8 mouse cellular contexts compared by ENCODE assay signal in the genomic region with DNA sequence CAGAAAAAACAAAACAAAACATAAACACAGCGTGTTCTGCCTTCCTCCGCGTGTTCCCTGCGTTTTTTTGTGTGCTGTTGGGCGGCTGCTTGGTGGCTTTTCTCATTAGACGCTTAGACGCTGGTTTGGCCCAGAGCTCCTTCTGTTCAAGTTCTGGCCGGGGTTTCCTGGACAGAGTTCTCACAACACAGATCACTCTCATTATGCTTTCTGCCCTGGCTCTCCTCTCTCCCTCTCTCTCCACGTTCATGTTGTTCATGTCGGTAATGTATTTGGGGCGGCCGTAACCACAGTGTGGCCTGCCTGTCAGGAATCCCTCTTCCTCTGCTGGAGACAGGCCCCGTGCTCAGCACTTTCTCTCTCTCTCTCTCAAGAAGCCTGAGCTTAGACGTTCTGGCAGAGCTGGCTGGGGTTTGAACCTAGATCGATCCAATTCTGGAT. TPM values are rescaled to one million over a fixed set of nuclear protein-coding genes. Genes with fewer than 3 reads are reported as not detected.
DNase-seq lines count a peak whose midpoint lies in the region; ATAC-seq and TF ChIP-seq lines count a peak whose summit lies in the region.

No protein-coding gene starts in this region.

- ATAC-seq in embryonic facial prominence, embryonic 15.5 days (ENCODE audit: insufficient number of reproducible peaks, low FRiP score, low TSS enrichment, low read depth): peak; percentile 55
- ATAC-seq in hematopoietic stem cell, adult 5-6 weeks (replicated peaks in 1 of 2; ENCODE audit: insufficient read depth in 1 of 2, low FRiP score in 2 of 2, low TSS enrichment in 1 of 2, low read depth in 1 of 2, poor library complexity in 2 of 2, severe bottlenecking in 2 of 2): peak; percentile 14 to 39; a peak in 2 of 4 replicates
- no peak for ATAC-seq in limb, embryonic 15.5 days (ENCODE audit: insufficient number of reproducible peaks, low FRiP score, low TSS enrichment, low read depth)
- ATAC-seq in stomach, embryonic 14.5 days (ENCODE audit: insufficient number of reproducible peaks, insufficient read depth, low FRiP score, low read depth): no peak

- H3K27ac ChIP-seq in gastrocnemius, adult 2 months: peak overlapping the region; percentile 98
- peak overlapping the region; percentile 84 for H3K27ac ChIP-seq in embryonic facial prominence, embryonic 15.5 days (replicated peaks)
- peak overlapping the region; percentile 79 for H3K27ac ChIP-seq in limb, embryonic 15.5 days
- peak overlapping the region; percentile 75; the same call in 1 of the 2 replicates for H3K27ac ChIP-seq in stomach, embryonic 14.5 days (ENCODE audit: low read length)

- 0 out of 2 replicates have a peak overlapping the region, but pooled peaks have one; percentile 18 for H3K9ac ChIP-seq in embryonic facial prominence, embryonic 15.5 days
- 0 out of 2 replicates have a peak overlapping the region, but pooled peaks have one; percentile 90 for H3K9ac ChIP-seq in limb, embryonic 15.5 days
- H3K9ac ChIP-seq in stomach, embryonic 14.5 days (replicated peaks; ENCODE audit: low read depth, low read length): no peak overlapping the region

- peak overlapping the region; percentile 77 for H3K4me3 ChIP-seq in gastrocnemius, adult 2 months
- H3K4me3 ChIP-seq in embryonic facial prominence, embryonic 15.5 days (replicated peaks): peak overlapping the region; percentile 95
- H3K4me3 ChIP-seq in limb, embryonic 15.5 days: peak overlapping the region; percentile 91
- no peak overlapping the region for H3K4me3 ChIP-seq in stomach, embryonic 14.5 days (ENCODE audit: low read depth, low read length)

- intact Hi-C loops in gastrocnemius, adult 2 months (cut with DNase I): loop anchor here (5.0 kb wide), 1 partner anchor 48 kb away; a partner anchor contains a TSS

- no peak for TF ChIP-seq CTCF in gastrocnemius, adult 2 months (IDR thresholded peaks at IDR 0.05)

- DNase-seq in gastrocnemius, adult 2 months: peak; percentile 69
- no peak for DNase-seq in gastrocnemius, postnatal 4 days (ENCODE audit: low spot score in 2 of 2)
- no peak for DNase-seq in ovary, postnatal 14 days (ENCODE audit: low spot score)
- DNase-seq in adrenal gland, adult 8-10 months: no peak

- no peaks in the 10 kb centered on the region for H3K27me3 ChIP-seq in embryonic facial prominence, embryonic 15.5 days
- H3K27me3 ChIP-seq in limb, embryonic 15.5 days: no peaks in the 10 kb centered on the region
- no peaks in the 10 kb centered on the region for H3K27me3 ChIP-seq in stomach, embryonic 14.5 days (ENCODE audit: control insufficient read depth, insufficient read depth, low read length)

- peaks cover 3% of the 10 kb centered on the region; the same call in 1 of the 2 replicates for H3K36me3 ChIP-seq in embryonic facial prominence, embryonic 15.5 days
- peaks cover 7% of the 10 kb centered on the region; the same call in 1 of the 2 replicates for H3K36me3 ChIP-seq in limb, embryonic 15.5 days
- H3K36me3 ChIP-seq in stomach, embryonic 14.5 days (ENCODE audit: control insufficient read depth, insufficient read depth, low read length): no peaks in the 10 kb centered on the region

- peak overlapping the region; percentile 69 for H3K4me2 ChIP-seq in embryonic facial prominence, embryonic 15.5 days (replicated peaks)
- peak overlapping the region; percentile 75 for H3K4me2 ChIP-seq in limb, embryonic 15.5 days
- H3K4me2 ChIP-seq in stomach, embryonic 14.5 days (replicated peaks; ENCODE audit: low read depth, low read length): peak overlapping the region; percentile 87

- H3K4me1 ChIP-seq in embryonic facial prominence, embryonic 15.5 days: peaks cover 62% of the 10 kb centered on the region
- H3K4me1 ChIP-seq in limb, embryonic 15.5 days: peaks cover 57% of the 10 kb centered on the region
- H3K4me1 ChIP-seq in stomach, embryonic 14.5 days (ENCODE audit: control insufficient read depth, insufficient read depth, low read length): peaks cover 31% of the 10 kb centered on the region

- 11% methylated on average over 15 of the region's 15 CpGs for WGBS in embryonic facial prominence, embryonic 15.5 days
- WGBS in limb, embryonic 15.5 days: 18% methylated on average over 15 of the region's 15 CpGs
- 35% methylated on average over 15 of the region's 15 CpGs for WGBS in stomach, embryonic 14.5 days

- no peaks in the 10 kb centered on the region for H3K9me3 ChIP-seq in embryonic facial prominence, embryonic 15.5 days (replicated peaks)
- no peaks in the 10 kb centered on the region for H3K9me3 ChIP-seq in limb, embryonic 15.5 days
- 0 out of 2 replicates have a peak, but pooled peaks cover 1% of the 10 kb centered on the region for H3K9me3 ChIP-seq in stomach, embryonic 14.5 days (ENCODE audit: control insufficient read depth, low read depth, low read length)

RNA-seq across cellular contexts. Expression of a gene that starts 2.9 kb away (rescaled TPM):
- 10 to 100 TPM; 79.2 to 95.2 TPM for total RNA-seq in gastrocnemius, adult 2 months (2021)
- total RNA-seq in gastrocnemius, postnatal 4 days (2021): 100 to 1,000 TPM; 170 to 175 TPM
- polyA plus RNA-seq in embryonic facial prominence, embryonic 15.5 days (2015; fragmentation: Nextera tagmentation; extraction: Ambion mirVana): 51.5 and 52.8 TPM in 2 replicates
- total RNA-seq in hematopoietic stem cell, adult 5-6 weeks (2017): 57.2 and 118 TPM in 2 replicates
- 52.6 and 55.7 TPM in 2 replicates for polyA plus RNA-seq in limb, embryonic 15.5 days (2015; fragmentation: Nextera tagmentation; extraction: Ambion mirVana)
- 15.9 and 17.7 TPM in 2 replicates for polyA plus RNA-seq in stomach, embryonic 14.5 days (2014; fragmentation: Nextera tagmentation; extraction: Ambion mirVana)
- total RNA-seq in adrenal gland, adult 8-10 months (2022): 10 to 100 TPM; 32.1 to 64.5 (median 44.8) TPM

RNA-seq across cellular contexts. Expression of a gene that starts 24.8 kb away (rescaled TPM):
- 10 to 100 TPM; 10.9 to 17.3 TPM for total RNA-seq in gastrocnemius, adult 2 months (2021)
- total RNA-seq in gastrocnemius, postnatal 4 days (2021): 10 to 100 TPM; 13.4 to 16.8 TPM
- 29.2 and 32.8 TPM in 2 replicates for polyA plus RNA-seq in embryonic facial prominence, embryonic 15.5 days (2015; fragmentation: Nextera tagmentation; extraction: Ambion mirVana)
- 6.0 and 10.4 TPM in 2 replicates for total RNA-seq in hematopoietic stem cell, adult 5-6 weeks (2017)
- polyA plus RNA-seq in limb, embryonic 15.5 days (2015; fragmentation: Nextera tagmentation; extraction: Ambion mirVana): 24.9 and 26.5 TPM in 2 replicates
- polyA plus RNA-seq in stomach, embryonic 14.5 days (2014; fragmentation: Nextera tagmentation; extraction: Ambion mirVana): 20.9 and 23.5 TPM in 2 replicates
- 10 to 100 TPM; 24.6 to 53.8 (median 41.2) TPM for total RNA-seq in adrenal gland, adult 8-10 months (2022)

RNA-seq across cellular contexts. Expression of a gene that starts 43.3 kb away (rescaled TPM):
- total RNA-seq in gastrocnemius, adult 2 months (2021): not detected
- total RNA-seq in gastrocnemius, postnatal 4 days (2021): not detected
- polyA plus RNA-seq in embryonic facial prominence, embryonic 15.5 days (2015; fragmentation: Nextera tagmentation; extraction: Ambion mirVana): not detected in 2 replicates
- total RNA-seq in hematopoietic stem cell, adult 5-6 weeks (2017): not detected in 2 replicates
- not detected in 2 replicates for polyA plus RNA-seq in limb, embryonic 15.5 days (2015; fragmentation: Nextera tagmentation; extraction: Ambion mirVana)
- polyA plus RNA-seq in stomach, embryonic 14.5 days (2014; fragmentation: Nextera tagmentation; extraction: Ambion mirVana): 16.7 and 20.2 TPM in 2 replicates
- under 1 TPM in 1 of 4 experiments, not detected in 3; 0.93 TPM for total RNA-seq in adrenal gland, adult 8-10 months (2022)

RNA-seq across cellular contexts. Expression of a gene that starts 49.9 kb away (rescaled TPM):
- total RNA-seq in gastrocnemius, adult 2 months (2021): 100 to 1,000 TPM; 567 to 689 TPM
- 1,000 to 10,000 TPM; 1,089 to 1,227 TPM for total RNA-seq in gastrocnemius, postnatal 4 days (2021)
- 1,780 and 1,815 TPM in 2 replicates for polyA plus RNA-seq in embryonic facial prominence, embryonic 15.5 days (2015; fragmentation: Nextera tagmentation; extraction: Ambion mirVana)
- 1,280 and 1,726 TPM in 2 replicates for total RNA-seq in hematopoietic stem cell, adult 5-6 weeks (2017)
- polyA plus RNA-seq in limb, embryonic 15.5 days (2015; fragmentation: Nextera tagmentation; extraction: Ambion mirVana): 1,505 and 1,752 TPM in 2 replicates
- polyA plus RNA-seq in stomach, embryonic 14.5 days (2014; fragmentation: Nextera tagmentation; extraction: Ambion mirVana): 1,866 and 1,880 TPM in 2 replicates
- 100 to 1,000 TPM; 682 to 769 (median 720) TPM for total RNA-seq in adrenal gland, adult 8-10 months (2022)

RNA-seq across cellular contexts. Expression of a gene that starts 55.7 kb away (rescaled TPM):
- 10 to 100 TPM; 31.3 to 31.9 TPM for total RNA-seq in gastrocnemius, adult 2 months (2021)
- 10 to 100 TPM; 48.8 to 50.7 TPM for total RNA-seq in gastrocnemius, postnatal 4 days (2021)
- polyA plus RNA-seq in embryonic facial prominence, embryonic 15.5 days (2015; fragmentation: Nextera tagmentation; extraction: Ambion mirVana): 36.2 and 36.4 TPM in 2 replicates
- 31.4 and 34.5 TPM in 2 replicates for total RNA-seq in hematopoietic stem cell, adult 5-6 weeks (2017)
- 32.9 and 36.3 TPM in 2 replicates for polyA plus RNA-seq in limb, embryonic 15.5 days (2015; fragmentation: Nextera tagmentation; extraction: Ambion mirVana)
- polyA plus RNA-seq in stomach, embryonic 14.5 days (2014; fragmentation: Nextera tagmentation; extraction: Ambion mirVana): 42.3 TPM in 2 replicates
- 10 to 100 TPM; 69.2 to 98.2 (median 77.7) TPM for total RNA-seq in adrenal gland, adult 8-10 months (2022)

Comparison
In these comparisons a context has a peak if more than half of its experiments do, and no peak if none do; other contexts are left out.
1. ATAC-seq: peak in embryonic facial prominence, embryonic 15.5 days (single experiment) and hematopoietic stem cell, adult 5-6 weeks (2 of 2); none in limb, embryonic 15.5 days (single experiment) and stomach, embryonic 14.5 days (single experiment).
2. Peak in every context shown above with its lines, with median percentiles within 50 percentile points of each other: H3K27ac ChIP-seq and H3K4me2 ChIP-seq.